Mouse (Mus musculus): Measurements from ENCODE around the gene Cxcl13. TPM values are rescaled to one million over a fixed set of nuclear protein-coding genes. Genes with fewer than 3 reads are reported as not detected.
"Not testable (repeated sequence)": the region's sequence is repeated elsewhere in the genome, so short reads cannot be mapped to it uniquely, and the experiment has no call there.

The Cxcl13 gene
- total RNA-seq (2015): not detected in 2 replicates
- not detected in 2 replicates for total RNA-seq (2017)

GRCm38 (mm10) chr5:95956651-95957050 lies at the start of gene Cxcl13:
Gene Cxcl13 (plus strand): TSS chr5:95956951.
- no peak for ATAC-seq (ENCODE audit: poor library complexity, severe bottlenecking)

- ATAC-seq (ENCODE audit: poor library complexity, severe bottlenecking): no peak
Observed at GRCm38 (mm10) chr5:95911006-95911405, 45.7 kb upstream of the Cxcl13 start.

- no peak for ATAC-seq (ENCODE audit: poor library complexity, severe bottlenecking)
Observed at GRCm38 (mm10) chr5:95918491-95918890, 38.3 kb upstream of the Cxcl13 start.

- no peak for ATAC-seq (ENCODE audit: poor library complexity, severe bottlenecking)
Observed at GRCm38 (mm10) chr5:95924023-95924422, 32.7 kb upstream of the Cxcl13 start.

GRCm38 (mm10) chr5:95925204-95925930 lies 31.4 kb upstream of the Cxcl13 start:
- no peak for ATAC-seq (ENCODE audit: poor library complexity, severe bottlenecking)

GRCm38 (mm10) chr5:95925931-95926263 lies 30.9 kb upstream of the Cxcl13 start:
- no peak for ATAC-seq (ENCODE audit: poor library complexity, severe bottlenecking)

- ATAC-seq (ENCODE audit: poor library complexity, severe bottlenecking): 0 out of 2 replicates have a peak, but pooled peaks have one; percentile 27
Observed at GRCm38 (mm10) chr5:95935035-95935434, 21.7 kb upstream of the Cxcl13 start.

GRCm38 (mm10) chr5:95936068-95936467 lies 20.7 kb upstream of the Cxcl13 start:
- no peak for ATAC-seq (ENCODE audit: poor library complexity, severe bottlenecking)

GRCm38 (mm10) chr5:95937129-95937528 lies 19.6 kb upstream of the Cxcl13 start:
- ATAC-seq (ENCODE audit: poor library complexity, severe bottlenecking): no peak

- no peak for ATAC-seq (ENCODE audit: poor library complexity, severe bottlenecking)
Observed at GRCm38 (mm10) chr5:95938044-95938625, 18.6 kb upstream of the Cxcl13 start.

- ATAC-seq (ENCODE audit: poor library complexity, severe bottlenecking): no peak
Observed at GRCm38 (mm10) chr5:95940682-95941221, 16.0 kb upstream of the Cxcl13 start.

GRCm38 (mm10) chr5:95941562-95941961 lies 15.2 kb upstream of the Cxcl13 start:
- no peak for ATAC-seq (ENCODE audit: poor library complexity, severe bottlenecking)

GRCm38 (mm10) chr5:95945120-95945519 lies 11.6 kb upstream of the Cxcl13 start:
- ATAC-seq (ENCODE audit: poor library complexity, severe bottlenecking): no peak

GRCm38 (mm10) chr5:95946344-95946743 lies 10.4 kb upstream of the Cxcl13 start:
- no peak for ATAC-seq (ENCODE audit: poor library complexity, severe bottlenecking)

GRCm38 (mm10) chr5:95948641-95949040 lies 8.1 kb upstream of the Cxcl13 start:
- no peak for ATAC-seq (ENCODE audit: poor library complexity, severe bottlenecking)

- no peak for ATAC-seq (ENCODE audit: poor library complexity, severe bottlenecking)
Observed at GRCm38 (mm10) chr5:95949946-95950701, 6.6 kb upstream of the Cxcl13 start.

- ATAC-seq (ENCODE audit: poor library complexity, severe bottlenecking): no peak
Observed at GRCm38 (mm10) chr5:95964940-95965339, 8.2 kb downstream of the Cxcl13 start.

GRCm38 (mm10) chr5:95966621-95967020 lies 9.9 kb downstream of the Cxcl13 start:
- no peak for ATAC-seq (ENCODE audit: poor library complexity, severe bottlenecking)

GRCm38 (mm10) chr5:95970845-95971244 lies 14.1 kb downstream of the Cxcl13 start:
- no peak for ATAC-seq (ENCODE audit: poor library complexity, severe bottlenecking)

GRCm38 (mm10) chr5:95972208-95972607 lies 15.5 kb downstream of the Cxcl13 start:
- ATAC-seq (ENCODE audit: poor library complexity, severe bottlenecking): no peak

- ATAC-seq (ENCODE audit: poor library complexity, severe bottlenecking): not testable (repeated sequence)
Observed at GRCm38 (mm10) chr5:95973806-95974205, 17.1 kb downstream of the Cxcl13 start.

- ATAC-seq (ENCODE audit: poor library complexity, severe bottlenecking): no peak
Observed at GRCm38 (mm10) chr5:95976299-95976698, 19.5 kb downstream of the Cxcl13 start.
